Mouse (Mus musculus): ENCODE results near the gene Nras.

DNA sequence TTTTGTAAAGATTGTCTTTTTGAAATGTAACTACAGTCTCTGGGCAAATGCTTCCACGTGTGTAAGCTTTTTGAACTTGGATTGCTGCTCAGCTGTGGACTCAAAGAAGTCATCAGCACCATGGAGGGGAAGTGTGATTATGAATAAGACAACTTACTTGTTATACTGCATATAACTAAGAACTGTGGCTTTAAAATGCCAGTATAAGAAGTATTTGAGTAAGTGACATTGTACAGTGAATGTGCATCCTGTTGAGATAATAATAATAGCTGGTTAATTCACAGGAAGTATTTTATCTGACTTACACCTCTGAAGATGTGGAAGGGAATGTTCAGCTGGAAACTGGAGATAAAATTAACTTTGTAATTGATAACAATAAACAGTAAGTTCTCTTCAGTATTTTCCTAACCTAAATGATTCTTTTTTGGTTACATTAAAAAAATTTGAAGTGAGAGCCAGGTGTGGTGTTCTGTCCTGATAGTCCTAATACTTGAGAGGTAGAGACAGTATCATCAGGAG is 17.2 kb upstream of the Nras start:
- no peak for TF ChIP-seq CTCF (IDR thresholded peaks at IDR 0.05; ENCODE audit: low read depth, low read length)
- TF ChIP-seq GATA1 (IDR thresholded peaks at IDR 0.05; ENCODE audit: borderline replicate concordance, low read length), result no peak

Data from G1E (cell line).